Mouse (Mus musculus) ovary, adult 18-20 months (tissue): Measurements from ENCODE around the gene Psmc6.

ENCODE experiments used
- DNase-seq: peaks from one replicate; pipeline ENCODE4 v3.0.0; 2022; ENCODE audit warnings: low spot score, mixed read lengths

Gene Psmc6

DNA sequence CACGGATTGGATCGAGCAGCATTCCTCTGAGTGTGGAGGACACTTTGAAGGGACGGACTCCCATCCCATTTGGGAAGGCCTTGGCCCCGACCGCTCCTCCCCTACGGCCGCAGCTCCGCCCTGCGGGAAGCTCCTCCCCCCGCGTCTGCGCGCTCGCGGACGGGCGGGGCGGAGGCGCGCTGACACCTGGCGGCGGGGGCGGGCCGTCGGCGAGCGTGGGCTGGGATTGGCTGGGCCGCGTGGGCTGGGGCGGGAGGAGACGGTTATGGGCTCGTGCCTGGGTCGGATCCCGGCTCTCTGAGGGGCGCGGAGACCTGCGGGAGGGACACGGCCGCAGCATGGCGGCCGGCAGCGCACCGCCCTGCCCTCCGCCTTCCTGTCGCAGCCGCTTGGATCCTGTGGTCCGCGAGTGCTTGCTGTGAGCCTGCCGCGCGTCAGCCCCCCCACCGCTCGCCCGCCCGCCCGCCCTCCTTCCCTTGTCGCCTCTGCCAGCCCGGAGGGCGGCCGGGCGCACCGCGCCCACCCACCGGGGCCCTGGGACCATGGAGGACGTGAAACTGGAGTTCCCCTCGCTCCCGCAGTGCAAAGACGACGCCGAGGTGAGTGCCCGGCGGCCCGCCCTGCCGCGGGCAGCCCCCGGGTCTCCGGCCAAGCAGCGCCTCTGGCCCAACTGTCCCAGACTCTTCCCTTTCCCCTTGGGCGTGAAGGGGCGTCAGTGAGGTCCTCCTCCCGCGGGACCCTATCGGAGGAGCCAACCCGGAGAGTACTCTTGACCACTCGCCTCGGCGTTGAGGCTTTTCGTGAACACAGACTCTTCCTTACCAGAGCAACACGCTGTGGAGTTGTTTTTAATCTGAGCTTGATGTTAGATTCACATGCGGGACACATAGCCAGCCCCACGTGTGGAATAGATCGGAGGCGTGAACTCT, 21.6 kb downstream of the Psmc6 start, which contains the start of gene Styx:
TSS of gene Styx (plus strand) at position 163 of the 929 bp plus-strand sequence.
- DNase-seq, result peak; percentile 94

DNA sequence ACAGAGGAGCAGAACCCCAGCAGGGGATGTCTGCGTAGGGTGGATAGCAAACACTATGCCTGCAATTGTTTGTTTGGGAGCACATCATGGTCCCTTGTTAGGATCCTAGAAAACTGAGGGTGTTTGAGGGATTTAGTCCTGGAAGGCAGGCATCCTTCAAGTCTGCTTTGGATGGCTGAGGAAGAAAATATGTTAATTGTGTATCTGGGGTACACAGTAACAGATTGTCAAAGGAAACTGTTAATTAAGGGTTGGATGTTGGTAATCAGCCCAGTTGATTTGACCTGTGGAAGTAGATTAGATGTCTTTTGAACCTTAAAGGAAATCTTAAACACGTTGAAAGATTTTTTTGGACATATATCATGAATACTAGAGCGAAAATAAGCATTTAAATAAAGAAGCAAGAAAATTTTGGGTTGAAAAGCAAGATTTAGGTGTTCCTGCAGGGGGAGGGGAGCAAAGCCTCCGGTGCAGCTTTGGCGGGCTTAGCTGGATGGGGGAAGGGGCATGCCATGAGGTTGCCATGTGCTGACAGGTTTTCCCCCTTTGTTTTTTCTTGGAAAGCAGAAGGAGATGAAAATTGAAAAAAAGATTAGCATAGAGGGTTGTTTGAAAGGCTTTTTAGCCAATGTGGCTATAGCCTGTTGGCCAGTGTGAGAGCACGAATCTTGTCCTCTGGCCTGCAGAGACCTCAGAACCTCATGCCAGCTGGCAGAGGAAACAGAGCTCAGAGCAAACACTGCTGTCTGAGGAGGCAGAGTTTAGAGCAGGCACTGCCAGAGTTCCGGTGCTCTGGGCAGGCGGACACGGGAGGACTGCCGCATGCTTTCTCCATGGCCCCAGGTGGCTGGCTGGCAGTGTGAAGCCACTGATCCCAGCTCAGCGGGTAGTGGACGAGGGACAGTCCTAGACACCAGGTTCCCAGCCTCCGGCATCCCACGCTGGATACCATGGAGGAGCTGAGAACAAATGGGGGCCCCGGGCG, 34.9 kb downstream of the Psmc6 start:
- DNase-seq, result no peak

DNA sequence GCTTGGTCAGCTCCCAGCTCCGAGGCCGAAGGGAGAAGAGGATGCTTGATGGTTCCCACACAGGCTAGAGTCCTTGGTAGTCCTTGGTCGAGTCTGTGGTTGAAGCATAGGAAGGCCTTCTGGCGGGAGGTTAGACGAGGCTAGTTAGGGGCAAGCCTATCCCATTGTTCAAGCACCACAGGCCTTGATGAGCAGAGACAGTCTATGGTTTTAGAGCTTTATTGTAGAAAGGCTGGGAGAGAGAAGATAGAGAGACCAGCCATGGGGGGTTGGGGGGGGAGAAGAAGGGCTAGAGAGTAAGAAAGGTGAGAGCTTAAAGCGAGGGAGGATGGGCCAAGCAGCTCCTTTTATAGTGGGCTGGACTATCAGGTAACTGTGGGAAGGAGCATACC, 35.6 kb downstream of the Psmc6 start:
- DNase-seq, result no peak

DNA sequence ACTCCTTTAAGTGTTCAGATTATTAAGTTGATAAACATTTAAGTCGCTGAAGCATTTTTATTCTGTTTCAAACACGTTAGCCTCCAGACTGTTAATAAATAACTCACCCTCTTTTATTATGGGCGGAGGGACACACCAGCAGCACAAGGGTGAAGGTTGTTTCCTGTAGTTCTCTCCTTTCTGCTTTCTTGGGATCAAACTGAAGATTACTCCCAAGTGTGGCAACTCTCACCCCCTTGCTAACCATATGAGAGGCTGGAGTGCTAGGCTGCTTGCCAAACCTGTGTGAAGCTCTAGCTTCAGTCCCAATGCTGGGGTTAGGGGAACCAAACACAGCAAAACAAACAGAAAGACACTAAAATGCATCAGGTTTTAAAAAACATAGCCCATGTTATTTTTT, 49.2 kb downstream of the Psmc6 start:
- DNase-seq, result no peak

DNA sequence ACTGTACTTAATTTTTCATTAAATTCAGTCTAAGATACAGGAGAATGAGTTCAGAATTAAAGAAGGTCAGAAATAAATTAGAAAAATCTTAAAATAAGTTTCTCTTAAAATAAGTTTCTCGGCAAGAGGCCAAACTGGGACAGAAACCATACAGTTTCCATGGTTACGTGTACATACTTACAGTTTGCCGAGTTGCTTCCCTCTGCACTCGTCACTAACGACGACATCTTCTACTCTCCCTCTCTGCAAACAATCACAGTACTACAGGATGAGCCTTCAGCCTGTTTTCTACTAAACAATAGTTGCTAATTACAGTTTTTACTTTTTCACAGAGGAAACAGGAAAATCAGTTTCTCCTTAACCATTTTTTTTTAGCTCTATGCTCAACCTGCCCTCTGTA, 51.2 kb downstream of the Psmc6 start:
- DNase-seq, result no peak

DNA sequence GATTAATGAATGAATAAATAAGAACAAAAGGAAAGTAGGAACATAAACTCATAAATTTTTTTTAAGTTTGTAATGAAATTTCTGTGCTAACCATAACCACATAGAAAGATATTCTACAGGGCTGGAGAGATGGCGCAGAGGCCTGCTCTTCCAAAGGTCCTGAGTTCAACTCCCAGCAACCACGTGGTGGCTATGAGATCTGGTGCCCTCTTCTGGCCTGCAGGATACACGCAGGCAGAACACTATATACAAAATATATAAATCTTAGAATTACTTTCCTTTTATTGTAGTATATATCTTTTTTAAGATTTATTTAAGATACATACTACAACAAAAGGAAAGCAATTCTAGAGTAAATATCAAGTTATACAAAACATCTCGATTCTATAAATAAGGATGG, 53.3 kb downstream of the Psmc6 start:
- no peak for DNase-seq

DNA sequence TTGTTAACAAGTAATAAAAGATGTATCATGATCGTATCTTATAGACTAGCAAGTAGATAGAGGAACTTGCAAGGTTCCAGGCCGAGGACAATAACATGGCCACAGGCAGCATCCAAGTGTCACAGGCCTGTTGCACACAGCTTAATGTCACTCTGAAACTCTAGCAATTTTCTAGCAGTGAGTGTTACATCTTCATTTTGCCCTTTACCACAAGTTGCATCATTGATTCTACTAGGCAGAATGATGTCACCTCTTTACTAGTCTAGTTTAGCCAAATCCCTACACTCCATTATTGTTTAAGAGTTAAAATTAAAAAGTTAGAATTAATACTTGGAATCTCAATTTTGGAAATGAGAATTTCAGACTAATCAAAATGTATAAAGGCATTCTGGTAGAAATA, 56.0 kb downstream of the Psmc6 start:
- DNase-seq, result no peak

DNA sequence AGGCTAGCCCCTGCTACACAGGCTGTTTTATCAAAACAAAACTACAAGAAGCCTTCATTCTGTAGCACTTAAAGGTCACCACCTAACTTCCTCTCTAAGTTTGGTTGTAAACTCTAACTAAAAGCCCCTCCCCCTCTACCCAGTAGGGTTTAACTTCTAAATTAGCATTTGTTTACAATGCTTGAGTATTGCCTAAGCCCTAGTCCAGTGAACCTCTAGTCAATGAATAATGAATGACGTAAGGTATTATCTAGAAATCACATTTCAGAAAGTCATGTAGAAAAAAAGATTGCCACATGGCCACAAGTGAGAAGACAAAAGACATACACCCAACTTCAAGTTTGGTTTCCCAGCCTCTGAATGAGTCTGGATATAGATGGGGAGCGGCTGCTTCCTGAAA, 57.9 kb downstream of the Psmc6 start:
- no peak for DNase-seq

DNA sequence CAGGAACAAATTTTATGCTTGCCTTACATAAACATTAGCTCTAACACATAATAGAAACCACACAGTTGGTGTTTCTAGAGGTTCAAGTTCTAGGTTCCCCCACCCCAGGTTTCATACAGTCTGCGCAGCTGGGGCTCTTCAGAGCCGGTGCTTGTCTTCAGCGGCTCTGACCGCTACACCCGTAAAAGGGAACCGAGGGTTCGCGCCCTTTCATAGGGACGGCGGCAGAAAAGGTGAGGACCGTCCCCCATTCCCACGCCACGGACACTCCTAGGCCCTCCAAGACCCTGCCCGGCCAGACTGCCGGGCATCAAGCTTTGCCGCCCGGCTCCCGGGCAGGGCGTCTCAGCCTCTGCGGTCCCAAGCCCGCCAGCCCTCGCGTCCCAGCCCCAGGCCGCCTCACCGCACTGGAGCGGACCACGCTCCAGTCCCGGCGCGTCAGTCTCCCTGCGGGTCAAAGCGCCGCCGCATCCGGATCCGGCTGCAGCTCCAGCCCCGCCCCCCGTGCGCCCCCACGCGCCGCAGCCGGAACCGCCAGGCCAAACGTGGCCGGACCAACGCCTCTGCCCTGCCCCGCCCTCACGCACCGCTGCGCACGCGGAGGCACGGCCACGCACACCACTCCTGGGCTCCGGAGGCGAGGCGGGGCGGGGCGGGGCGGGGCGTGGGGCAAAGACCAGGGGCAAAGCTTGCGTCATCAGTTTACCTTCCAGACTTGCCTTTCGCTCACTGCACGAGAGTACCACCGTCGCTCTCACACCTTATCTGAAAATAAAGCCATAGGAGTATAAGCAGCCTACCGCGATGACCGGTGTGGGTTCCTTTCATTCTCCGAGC, 59.0 kb downstream of the Psmc6 start:
- DNase-seq, result peak; percentile 90

DNA sequence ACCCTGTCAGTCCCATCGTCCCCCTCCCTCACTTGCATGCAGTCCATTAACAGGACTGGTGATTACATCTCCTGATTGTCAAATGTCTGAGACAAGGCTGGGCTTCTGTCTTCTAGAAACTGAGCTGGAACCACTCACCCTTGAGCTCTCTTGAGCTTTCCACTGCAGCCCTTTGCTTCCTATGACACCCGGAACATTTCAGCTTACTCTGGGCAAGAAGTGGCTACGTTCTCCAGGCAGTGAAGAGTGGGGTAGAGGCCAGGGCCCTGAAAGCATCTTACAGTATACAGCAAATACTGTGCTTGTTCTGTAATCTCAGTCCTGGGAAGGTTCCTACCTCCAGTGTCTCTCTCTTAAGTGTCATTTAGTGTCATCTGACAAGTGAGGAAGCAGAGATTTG, 59.6 kb downstream of the Psmc6 start:
- DNase-seq, result no peak
